Mouse (Mus musculus) kidney, adult 2 months (tissue): ENCODE results near the gene Rab33b.

Source experiments
- CTCF ChIP-seq: fragments of 200-500 bp; conservative IDR thresholded peaks from 2 replicates; pipeline ENCODE4 v1.5.1; 2011; ENCODE audit warnings: low read depth, mild to moderate bottlenecking, control low read depth, low read length, moderate library complexity, mixed read lengths; ENCODE audit not compliant: insufficient read depth, insufficient read length
- POLR2A ChIP-seq: fragments of 200-500 bp; IDR thresholded peaks from one replicate; pipeline ENCODE4 v1.6.1; 2011; ENCODE audit warnings: low read depth, low read length, control low read depth

- TF ChIP-seq POLR2A (no peak), CTCF (no peak)
Measured at GRCm38 (mm10) chr3:51517878-51518762, 34.4 kb downstream of the Rab33b start.
